8 mouse cellular contexts compared by ENCODE assay signal in genomic region chr8:86756948-86757733, GRCm38 (mm10). TPM values are rescaled to one million over a fixed set of nuclear protein-coding genes. Genes with fewer than 3 reads are reported as not detected.
A peak's percentile ranks its signal among the peaks of the same experiment; 100 is the strongest.
DNase-seq lines count a peak whose midpoint lies in the region; ATAC-seq and TF ChIP-seq lines count a peak whose summit lies in the region.

No protein-coding gene starts in this region.

- no peak overlapping the region for H3K27ac ChIP-seq in embryonic facial prominence, embryonic 12.5 days
- H3K27ac ChIP-seq in layer of hippocampus, adult 2 months = peak overlapping the region; percentile 49

- no peak overlapping the region for H3K9ac ChIP-seq in embryonic facial prominence, embryonic 12.5 days

- no peaks in the 10 kb centered on the region for H3K36me3 ChIP-seq in embryonic facial prominence, embryonic 12.5 days

- ATAC-seq in embryonic facial prominence, embryonic 12.5 days (ENCODE audit: insufficient number of reproducible peaks, insufficient read depth, low FRiP score, low TSS enrichment) = no peak
- peak; percentile 15 to 38; a peak in 1 of 4 replicates for ATAC-seq in hematopoietic stem cell, adult 5-6 weeks (replicated peaks in 1 of 2; ENCODE audit: insufficient read depth in 1 of 2, low FRiP score in 2 of 2, low TSS enrichment in 1 of 2, low read depth in 1 of 2, poor library complexity in 2 of 2, severe bottlenecking in 2 of 2)

- 26% methylated on average over 23 of the region's 23 CpGs for WGBS in embryonic facial prominence, embryonic 12.5 days

- peak; percentile 33 for DNase-seq in cerebellum, adult 9-11 months
- DNase-seq in cerebellum, adult 9-10 months = no peak
- no peak for DNase-seq in layer of hippocampus, adult 2 months (ENCODE audit: low spot score in 2 of 2)
- DNase-seq in lung, postnatal 14 days = peak; percentile 52
- peak; percentile 50 to 55 for DNase-seq in right cerebral cortex, adult 2 months (ENCODE audit: low spot score in 2 of 2)
- no peak for DNase-seq in thymus, postnatal 36 days

- peak overlapping the region; percentile 7 for H3K4me2 ChIP-seq in embryonic facial prominence, embryonic 12.5 days (replicated peaks)

- 0 out of 2 replicates have a peak, but pooled peaks cover 6% of the 10 kb centered on the region for H3K27me3 ChIP-seq in embryonic facial prominence, embryonic 12.5 days

- no peak for TF ChIP-seq CTCF in layer of hippocampus, adult 2 months (conservative IDR thresholded peaks at IDR 0.05)

- H3K9me3 ChIP-seq in embryonic facial prominence, embryonic 12.5 days = no peaks in the 10 kb centered on the region

- no peak overlapping the region for H3K4me3 ChIP-seq in embryonic facial prominence, embryonic 12.5 days
- H3K4me3 ChIP-seq in layer of hippocampus, adult 2 months = peak overlapping the region; percentile 49

- H3K4me1 ChIP-seq in embryonic facial prominence, embryonic 12.5 days = no peaks in the 10 kb centered on the region

RNA-seq across cellular contexts. Expression of gene Siah1a, which starts 11.4 kb away (rescaled TPM):
- polyA plus RNA-seq in embryonic facial prominence, embryonic 12.5 days (2016; fragmentation: Nextera tagmentation; extraction: Ambion mirVana) = 74.1 and 74.5 TPM in 2 replicates
- 32.5 and 48.3 TPM in 2 replicates for total RNA-seq in hematopoietic stem cell, adult 5-6 weeks (2017)
- 10 to 100 TPM; 31.8 to 35.8 TPM for total RNA-seq in layer of hippocampus, adult 2 months (2021)

RNA-seq across cellular contexts. Expression of gene Gm10638, which starts 11.6 kb away (rescaled TPM):
- polyA plus RNA-seq in embryonic facial prominence, embryonic 12.5 days (2016; fragmentation: Nextera tagmentation; extraction: Ambion mirVana) = 8.8 TPM in 2 replicates
- total RNA-seq in hematopoietic stem cell, adult 5-6 weeks (2017) = not detected in 2 replicates
- 1 to 10 TPM; 2.5 to 3.2 TPM for total RNA-seq in layer of hippocampus, adult 2 months (2021)

Comparison
In these comparisons a context has a peak if more than half of its experiments do, and no peak if none do; other contexts are left out.
1. DNase-seq: peak in cerebellum, adult 9-11 months (single experiment), lung, postnatal 14 days (single experiment) and right cerebral cortex, adult 2 months (2 of 2); none in cerebellum, adult 9-10 months (single experiment), layer of hippocampus, adult 2 months (0 of 2) and thymus, postnatal 36 days (0 of 2).